Mouse (Mus musculus) kidney, embryonic 15.5 days (tissue): Measurements from ENCODE around the gene Mcat. TPM values are rescaled to one million over a fixed set of nuclear protein-coding genes. Genes with fewer than 3 reads are reported as not detected.
A peak's percentile ranks its signal among the peaks of the same experiment; 100 is the strongest.

ENCODE experiments used
- ATAC-seq: fragments of 200-750 bp; cut with Nextera tagmentation; replicated peaks from 2 replicates; pipeline ENCODE4 v1.8.0; 2017; ENCODE audit warnings: moderate TSS enrichment; ENCODE audit not compliant: low FRiP score
- H3K27ac ChIP-seq: fragments of 300-500 bp; sonication (generic); 2 replicates; pipeline ENCODE4 v1.5.1; 2015; ENCODE audit warnings: mild to moderate bottlenecking, inconsistent platforms
- H3K27me3 ChIP-seq: fragments of 300-500 bp; sonication (generic); 2 replicates; pipeline ENCODE4 v1.6.1; 2015; ENCODE audit warnings: inconsistent platforms
- H3K36me3 ChIP-seq: fragments of 300-500 bp; sonication (generic); 2 replicates; pipeline ENCODE4 v1.6.1; 2015; ENCODE audit warnings: inconsistent platforms
- H3K4me1 ChIP-seq: fragments of 300-500 bp; sonication (generic); 2 replicates; pipeline ENCODE4 v1.6.1; 2015; ENCODE audit warnings: inconsistent platforms
- H3K4me2 ChIP-seq: fragments of 300-500 bp; sonication (generic); 2 replicates; pipeline ENCODE4 v1.6.1; 2015; ENCODE audit warnings: moderate library complexity, mild to moderate bottlenecking, inconsistent platforms
- H3K4me3 ChIP-seq: fragments of 300-500 bp; sonication (generic); replicated peaks from 2 replicates; pipeline ENCODE4 v1.5.1; 2015; ENCODE audit warnings: mild to moderate bottlenecking, inconsistent platforms
- H3K9ac ChIP-seq: fragments of 300-500 bp; sonication (generic); 2 replicates; pipeline ENCODE4 v1.6.1; 2015; ENCODE audit warnings: mild to moderate bottlenecking, inconsistent platforms
- H3K9me3 ChIP-seq: fragments of 300-500 bp; sonication (generic); replicated peaks from 2 replicates; pipeline ENCODE4 v1.6.1; 2016; ENCODE audit warnings: inconsistent platforms
- WGBS: fragments of 180-500 bp; shearing (Covaris S2); methylation state at CpG from one replicate; pipeline ENCODE4 v1.1.7; 2015; ENCODE audit warnings: mixed read lengths; 5-methylcytosine and 5-hydroxymethylcytosine counted together
- polyA plus RNA-seq: library from polyadenylated mRNA; unstranded; fragments of >200 nt; fragmentation: Nextera tagmentation; extraction: Ambion mirVana; gene quantifications from 2 replicates; pipeline ENCODE4 v1.2.1, GENCODE M21; 2015

Gene Mcat
- polyA plus RNA-seq, 1 experiment from 2014 or later, result 36.6 TPM

GRCm38 (mm10) chr15:83593702-83594512, 30.3 kb upstream of the Mcat start:
- ATAC-seq, result peak; percentile 59
- no peaks in the 10 kb centered on the region for H3K9me3 ChIP-seq
- peak overlapping the region; percentile 87 for H3K9ac ChIP-seq
- peak overlapping the region; percentile 73 for H3K4me2 ChIP-seq
- 7% methylated on average over 19 of the region's 19 CpGs for WGBS
- no peak overlapping the region for H3K27ac ChIP-seq
- peaks cover 26% of the 10 kb centered on the region for H3K4me1 ChIP-seq
- H3K27me3 ChIP-seq, result no peaks in the 10 kb centered on the region
- H3K36me3 ChIP-seq, result no peaks in the 10 kb centered on the region
- peak overlapping the region; percentile 93 for H3K4me3 ChIP-seq

GRCm38 (mm10) chr15:83593189-83593585, 29.6 kb upstream of the Mcat start:
- Histone ChIP-seq H3K9me3 (no peaks in the 10 kb centered on the region), H3K9ac (peak overlapping the region; percentile 87; the same call in 1 of the 2 replicates), H3K4me1 (peaks cover 26% of the 10 kb centered on the region), H3K27ac (no peak overlapping the region; the same call in 1 of the 2 replicates), H3K27me3 (no peaks in the 10 kb centered on the region), H3K4me3 (peak overlapping the region; percentile 93; the same call in 1 of the 2 replicates), H3K36me3 (peaks cover 6% of the 10 kb centered on the region), H3K4me2 (peak overlapping the region; percentile 73)
- ATAC-seq, result no peak

GRCm38 (mm10) chr15:83592260-83593188, 28.9 kb upstream of the Mcat start:
- H3K27me3 ChIP-seq, result no peaks in the 10 kb centered on the region
- no peak overlapping the region; the same call in 1 of the 2 replicates for H3K27ac ChIP-seq
- peaks cover 26% of the 10 kb centered on the region for H3K4me1 ChIP-seq
- peaks cover 11% of the 10 kb centered on the region for H3K36me3 ChIP-seq
- no peak for ATAC-seq
- H3K9me3 ChIP-seq, result no peaks in the 10 kb centered on the region
- H3K9ac ChIP-seq, result no peak overlapping the region
- 72% methylated on average over 8 of the region's 8 CpGs for WGBS
- H3K4me2 ChIP-seq, result peak overlapping the region; percentile 73
- H3K4me3 ChIP-seq, result no peak overlapping the region

GRCm38 (mm10) chr15:83591758-83592157, 28.2 kb upstream of the Mcat start:
- Histone ChIP-seq H3K4me1 (peaks cover 26% of the 10 kb centered on the region), H3K27me3 (no peaks in the 10 kb centered on the region), H3K27ac (no peak overlapping the region), H3K36me3 (peaks cover 18% of the 10 kb centered on the region), H3K4me3 (no peak overlapping the region), H3K9ac (no peak overlapping the region), H3K9me3 (no peaks in the 10 kb centered on the region), H3K4me2 (no peak overlapping the region)
- WGBS, result 82% methylated on average over 6 of the region's 6 CpGs
- no peak for ATAC-seq

GRCm38 (mm10) chr15:83590841-83591240, 27.3 kb upstream of the Mcat start:
- Histone ChIP-seq H3K4me1 (peaks cover 26% of the 10 kb centered on the region), H3K9ac (no peak overlapping the region), H3K36me3 (peaks cover 27% of the 10 kb centered on the region), H3K9me3 (no peaks in the 10 kb centered on the region), H3K27me3 (no peaks in the 10 kb centered on the region), H3K4me2 (no peak overlapping the region), H3K27ac (no peak overlapping the region), H3K4me3 (no peak overlapping the region)
- whole genome bisulfite sequencing, result 83% methylated on average over 4 of the region's 4 CpGs
- ATAC-seq, result no peak

GRCm38 (mm10) chr15:83584741-83585220, 21.2 kb upstream of the Mcat start:
- no peak for ATAC-seq
- no peaks in the 10 kb centered on the region for H3K9me3 ChIP-seq
- no peak overlapping the region for H3K9ac ChIP-seq
- WGBS, result 88% methylated on average over 6 of the region's 6 CpGs
- no peaks in the 10 kb centered on the region for H3K4me1 ChIP-seq
- no peak overlapping the region for H3K4me2 ChIP-seq
- H3K27me3 ChIP-seq, result no peaks in the 10 kb centered on the region
- no peak overlapping the region for H3K27ac ChIP-seq
- no peak overlapping the region for H3K4me3 ChIP-seq
- H3K36me3 ChIP-seq, result peaks cover 88% of the 10 kb centered on the region

- H3K27me3 ChIP-seq, result no peaks in the 10 kb centered on the region
- peaks cover 98% of the 10 kb centered on the region for H3K36me3 ChIP-seq
- H3K9me3 ChIP-seq, result no peaks in the 10 kb centered on the region
- ATAC-seq, result no peak; the same call in 1 of the 2 replicates
- 74% methylated on average over 8 of the region's 8 CpGs for WGBS
- H3K27ac ChIP-seq, result no peak overlapping the region
- H3K4me3 ChIP-seq, result no peak overlapping the region
- H3K9ac ChIP-seq, result no peak overlapping the region
- H3K4me2 ChIP-seq, result no peak overlapping the region
- no peaks in the 10 kb centered on the region for H3K4me1 ChIP-seq
Measured at GRCm38 (mm10) chr15:83583419-83584156, 20.0 kb upstream of the Mcat start.

GRCm38 (mm10) chr15:83582931-83583330, 19.3 kb upstream of the Mcat start:
- Histone ChIP-seq H3K4me1 (no peaks in the 10 kb centered on the region), H3K36me3 (peaks cover 98% of the 10 kb centered on the region), H3K9ac (no peak overlapping the region), H3K27ac (no peak overlapping the region), H3K4me3 (no peak overlapping the region), H3K4me2 (no peak overlapping the region), H3K27me3 (no peaks in the 10 kb centered on the region), H3K9me3 (no peaks in the 10 kb centered on the region)
- ATAC-seq, result no peak
- WGBS, result 79% methylated on average over 4 of the region's 4 CpGs

GRCm38 (mm10) chr15:83576651-83577050, 13.1 kb upstream of the Mcat start:
- no peak for ATAC-seq

GRCm38 (mm10) chr15:83575543-83575942, 12.0 kb upstream of the Mcat start:
- 91% methylated on average over 8 of the region's 8 CpGs for WGBS
- Histone ChIP-seq H3K9ac (no peak overlapping the region), H3K4me3 (no peak overlapping the region), H3K27ac (no peak overlapping the region), H3K27me3 (no peaks in the 10 kb centered on the region), H3K9me3 (no peaks in the 10 kb centered on the region), H3K4me2 (no peak overlapping the region), H3K36me3 (peaks cover 68% of the 10 kb centered on the region), H3K4me1 (no peaks in the 10 kb centered on the region)
- no peak for ATAC-seq

More at GRCm38 (mm10) chr15:83576651-83577050, 13.1 kb upstream of the Mcat start:
- 92% methylated on average over 9 of the region's 9 CpGs for WGBS
- Histone ChIP-seq H3K9ac (no peak overlapping the region), H3K4me3 (no peak overlapping the region), H3K27me3 (no peaks in the 10 kb centered on the region), H3K9me3 (no peaks in the 10 kb centered on the region), H3K4me2 (no peak overlapping the region), H3K27ac (no peak overlapping the region), H3K4me1 (no peaks in the 10 kb centered on the region), H3K36me3 (peaks cover 79% of the 10 kb centered on the region)

- Histone ChIP-seq H3K27me3 (no peaks in the 10 kb centered on the region), H3K4me1 (no peaks in the 10 kb centered on the region), H3K27ac (no peak overlapping the region), H3K36me3 (peaks cover 61% of the 10 kb centered on the region), H3K4me3 (no peak overlapping the region), H3K9me3 (no peaks in the 10 kb centered on the region), H3K4me2 (no peak overlapping the region), H3K9ac (no peak overlapping the region)
- no peak for ATAC-seq
- 77% methylated on average over 6 of the region's 6 CpGs for whole genome bisulfite sequencing
Measured at GRCm38 (mm10) chr15:83574731-83575351, 11.3 kb upstream of the Mcat start.
